Mouse (Mus musculus): Measurements from ENCODE around the gene Pnldc1.
"Not testable (repeated sequence)": the region's sequence is repeated elsewhere in the genome, so short reads cannot be mapped to it uniquely, and the experiment has no call there.

Gene Pnldc1

DNA sequence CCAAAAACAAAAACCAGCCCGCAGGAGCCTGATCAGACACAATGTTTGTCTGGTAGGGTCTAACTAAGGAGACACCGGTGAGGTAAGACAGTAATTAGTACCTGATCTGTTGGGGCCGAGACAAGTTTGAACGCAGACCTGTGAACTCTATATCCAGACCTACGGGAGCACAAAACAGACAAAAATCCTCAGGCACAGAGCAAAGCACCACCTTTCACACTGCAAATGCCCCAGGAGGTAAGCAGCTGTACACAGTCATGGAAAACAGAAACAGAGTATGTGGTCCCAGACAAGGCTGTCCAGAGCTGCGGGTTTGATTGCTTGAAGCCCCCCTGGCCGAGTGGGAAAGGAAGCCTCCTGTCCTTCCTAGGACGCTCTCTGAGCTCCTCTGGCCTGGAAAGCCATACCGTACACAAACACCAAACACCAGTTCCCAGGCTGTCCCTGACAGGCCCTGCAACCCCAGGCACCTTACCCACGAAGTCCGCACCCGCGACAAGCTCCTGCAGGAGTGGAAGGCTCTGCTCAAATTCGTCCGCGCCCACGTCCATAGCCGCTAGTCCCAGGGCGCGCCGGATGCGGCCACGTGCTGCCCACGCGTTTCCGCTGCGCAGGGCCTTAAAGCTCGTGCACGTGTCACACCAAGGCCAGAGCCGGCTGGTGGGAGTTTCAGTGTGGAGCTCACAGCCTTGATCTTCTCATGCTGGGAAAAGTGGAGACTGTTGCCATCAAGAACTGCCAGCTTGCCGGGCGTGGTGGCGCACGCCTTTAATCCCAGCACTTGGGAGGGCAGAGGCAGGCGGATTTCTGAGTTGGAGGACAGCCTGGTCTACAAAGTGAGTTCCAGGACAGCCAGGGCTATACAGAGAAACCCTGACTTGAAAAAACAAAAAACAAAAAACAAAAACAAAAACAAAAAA lies at the start of gene Pnldc1:
TSS of gene Pnldc1 (minus strand) at position 870 of the 920 bp plus-strand sequence.
- no peak for DNase-seq (ENCODE audit: extremely low spot score)

DNA sequence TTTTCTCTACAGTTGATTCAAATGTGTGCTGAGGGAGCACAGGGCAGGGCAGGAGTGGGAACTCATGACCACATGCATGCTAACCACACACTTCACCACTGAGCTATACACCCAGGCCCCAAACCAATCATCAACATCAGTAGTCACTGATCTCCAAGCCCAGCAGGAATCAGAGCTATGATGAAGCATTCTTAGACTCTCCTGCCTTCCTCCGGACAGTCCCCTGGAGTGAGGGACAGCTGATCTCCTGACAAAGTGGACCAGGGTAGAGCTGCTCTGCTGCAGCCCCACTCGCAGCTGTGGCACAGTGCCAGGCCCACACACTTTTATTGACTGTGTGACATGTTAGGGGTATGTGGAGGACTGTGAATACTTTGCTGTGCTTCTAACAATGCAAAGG lies 49.3 kb upstream of the Pnldc1 start:
- not testable (repeated sequence) for DNase-seq (ENCODE audit: extremely low spot score)

DNA sequence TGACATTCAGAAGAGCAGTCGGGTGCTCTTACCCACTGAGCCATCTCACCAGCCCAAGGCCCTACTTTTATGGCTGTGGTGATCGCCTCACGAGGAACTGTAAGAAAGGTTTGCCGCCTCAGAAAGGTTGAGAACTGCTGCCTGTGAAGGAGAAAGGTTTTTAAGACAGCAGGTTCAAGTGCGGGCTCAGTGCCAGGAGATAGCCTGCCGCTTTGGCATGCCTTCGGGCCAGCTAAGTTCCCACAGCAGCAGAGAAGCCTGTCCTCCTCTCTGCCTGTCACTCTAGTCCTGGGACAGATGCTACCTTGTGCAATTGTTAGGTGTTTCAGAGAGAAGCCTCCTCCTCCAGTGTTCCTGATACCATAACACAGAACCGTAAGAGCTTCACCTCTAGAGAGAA lies 46.6 kb upstream of the Pnldc1 start:
- DNase-seq (ENCODE audit: extremely low spot score): no peak

DNA sequence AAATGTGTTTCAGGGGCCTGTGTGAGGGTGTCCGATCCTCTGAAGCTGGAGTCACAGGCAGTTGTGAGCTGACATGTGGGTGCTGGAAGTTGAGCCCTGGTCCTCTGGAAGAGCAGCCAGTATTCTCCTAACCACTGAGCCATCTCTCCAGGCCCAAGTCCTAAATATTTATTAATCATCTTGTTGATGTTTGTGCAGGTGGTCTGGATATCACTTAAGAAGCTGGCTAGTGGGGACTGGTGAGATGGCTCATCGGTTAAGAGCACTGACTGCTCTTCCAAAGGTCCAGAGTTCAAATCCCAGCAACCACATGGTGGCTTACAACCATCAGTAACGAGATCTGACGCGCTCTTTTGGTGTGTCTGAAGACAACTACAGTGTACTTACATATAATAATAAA lies 39.6 kb upstream of the Pnldc1 start:
- DNase-seq (ENCODE audit: extremely low spot score): no peak

DNA sequence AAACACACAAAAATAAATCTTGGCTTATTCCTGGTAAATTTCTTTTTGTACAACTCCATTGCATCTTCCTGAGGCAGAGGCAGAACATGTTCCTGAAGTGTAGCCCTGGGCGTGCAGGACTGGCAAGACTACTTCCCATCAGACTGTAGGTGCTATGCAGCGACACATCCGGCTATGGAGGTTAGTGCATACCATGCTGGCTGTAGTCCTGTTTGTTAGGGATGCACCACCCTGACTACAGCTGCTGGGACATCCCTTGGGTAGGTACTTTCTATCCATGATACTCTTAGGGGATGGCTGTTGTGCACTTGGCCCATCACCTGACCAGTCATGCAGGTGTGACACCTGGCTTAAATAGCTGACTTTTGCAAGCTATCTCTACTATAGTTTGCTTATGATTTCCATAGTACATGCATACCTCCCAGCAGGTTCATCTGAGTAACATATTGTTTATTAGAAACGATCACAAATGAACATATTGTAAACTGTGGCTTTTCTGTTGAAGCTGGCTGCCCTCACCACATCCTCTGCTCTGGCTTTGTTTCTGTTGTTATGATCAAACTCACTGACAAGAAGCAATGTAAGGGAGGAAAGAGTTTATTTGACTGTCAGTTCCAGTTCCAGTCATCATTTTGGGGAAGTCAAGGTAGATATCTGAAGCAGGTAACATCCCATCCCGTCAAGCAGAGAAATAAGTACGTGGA lies 32.6 kb upstream of the Pnldc1 start:
- DNase-seq (ENCODE audit: extremely low spot score): no peak

DNA sequence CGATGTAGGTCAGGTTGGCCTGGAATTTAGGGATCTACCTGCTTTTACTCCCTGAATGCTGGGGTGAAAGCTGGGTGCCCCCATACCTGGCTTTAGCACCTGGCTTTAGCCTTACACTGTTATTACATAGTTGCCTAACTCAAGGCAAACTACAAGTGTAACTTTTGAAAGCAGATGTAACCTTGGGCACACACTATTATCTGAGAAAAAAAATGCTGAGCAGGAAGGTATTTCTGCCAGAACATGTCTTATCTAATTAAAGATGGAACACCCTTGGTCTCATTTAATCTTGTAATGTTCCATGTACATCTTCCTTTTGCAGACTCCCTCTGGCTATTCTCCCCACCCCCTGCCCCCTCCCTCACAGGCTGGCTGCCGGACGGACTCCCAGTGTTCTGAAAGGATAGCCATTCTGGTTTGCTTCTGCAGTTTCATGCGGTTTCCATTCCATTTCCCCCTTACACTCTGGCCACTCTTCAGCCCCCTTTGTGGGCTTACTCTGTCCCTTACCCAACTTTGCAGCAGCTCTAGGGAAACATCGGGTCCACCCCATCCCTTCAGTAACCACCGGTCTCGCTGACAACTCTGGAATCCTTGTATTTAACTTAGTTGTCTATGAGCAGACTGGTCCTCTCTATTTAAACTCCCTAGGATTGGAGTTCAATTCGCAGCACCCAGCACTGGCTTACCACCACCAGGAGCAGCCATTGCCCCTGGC lies 31.7 kb upstream of the Pnldc1 start:
- no peak for DNase-seq (ENCODE audit: extremely low spot score)

DNA sequence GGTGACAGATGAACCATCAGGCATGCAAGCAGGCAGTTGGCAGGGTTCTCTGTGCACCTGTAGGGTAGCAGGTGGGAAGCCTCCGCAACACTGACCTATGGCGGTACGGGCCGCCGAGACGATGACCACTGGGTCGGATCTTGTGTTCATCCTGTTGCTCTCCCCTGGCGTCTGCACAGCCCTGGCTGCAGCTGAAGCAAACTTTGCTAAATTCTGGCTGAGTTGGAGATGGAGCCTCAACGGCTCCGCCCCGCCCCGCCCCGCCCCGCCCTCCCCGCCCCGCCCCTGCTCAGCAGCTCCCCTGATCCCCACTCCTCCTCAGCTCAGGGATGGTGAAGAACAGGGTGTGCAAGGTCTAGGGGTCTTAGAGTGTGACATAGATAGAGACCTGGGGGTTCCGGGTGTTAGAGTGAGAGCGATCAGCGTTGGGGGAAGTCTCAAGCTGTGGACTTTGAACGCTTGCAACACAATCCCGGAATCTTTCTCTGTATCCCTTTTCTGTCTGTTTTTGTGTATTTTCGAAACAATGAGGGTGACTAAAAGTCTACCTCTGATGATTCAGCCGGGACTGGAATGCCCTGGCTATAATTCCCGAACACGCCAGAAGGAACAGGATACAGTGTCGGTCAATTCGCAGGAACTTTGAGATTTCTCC lies 30.2 kb upstream of the Pnldc1 start, which contains the start of gene Acat3:
TSS of gene Acat3 (minus strand) at position 450 of the 655 bp plus-strand sequence.
- DNase-seq (ENCODE audit: extremely low spot score): peak; percentile 24

DNA sequence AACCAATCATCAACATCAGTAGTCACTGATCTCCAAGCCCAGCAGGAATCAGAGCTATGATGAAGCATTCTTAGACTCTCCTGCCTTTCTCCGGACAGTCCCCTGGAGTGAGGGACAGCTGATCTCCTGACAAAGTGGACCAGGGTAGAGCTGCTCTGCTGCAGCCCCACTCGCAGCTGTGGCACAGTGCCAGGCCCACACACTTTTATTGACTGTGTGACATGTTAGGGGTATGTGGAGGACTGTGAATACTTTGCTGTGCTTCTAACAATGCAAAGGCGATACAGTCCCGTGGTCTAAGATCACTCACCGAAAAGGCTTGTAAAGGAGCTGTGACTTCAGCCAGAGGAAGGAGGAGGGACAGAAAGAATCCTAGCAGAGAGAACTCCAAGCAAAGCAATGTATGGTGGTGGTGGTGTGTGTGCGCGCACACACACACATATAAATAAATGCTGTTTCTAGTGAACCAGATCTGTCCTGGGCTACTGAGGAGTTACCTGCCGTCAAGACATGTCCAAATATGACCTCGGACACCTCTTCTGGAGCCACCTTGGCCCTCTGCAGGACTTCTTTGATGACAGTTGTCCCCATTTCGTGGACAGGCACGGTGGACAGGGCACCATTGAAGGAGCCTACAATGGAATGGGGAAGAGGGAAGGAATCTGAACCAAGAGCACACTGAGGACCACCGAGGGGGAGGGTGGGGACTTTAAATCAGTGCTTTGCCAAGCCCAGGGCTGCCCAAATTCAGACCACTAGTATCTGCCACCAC lies 29.5 kb upstream of the Pnldc1 start:
- not testable (repeated sequence) for DNase-seq (ENCODE audit: extremely low spot score)

DNA sequence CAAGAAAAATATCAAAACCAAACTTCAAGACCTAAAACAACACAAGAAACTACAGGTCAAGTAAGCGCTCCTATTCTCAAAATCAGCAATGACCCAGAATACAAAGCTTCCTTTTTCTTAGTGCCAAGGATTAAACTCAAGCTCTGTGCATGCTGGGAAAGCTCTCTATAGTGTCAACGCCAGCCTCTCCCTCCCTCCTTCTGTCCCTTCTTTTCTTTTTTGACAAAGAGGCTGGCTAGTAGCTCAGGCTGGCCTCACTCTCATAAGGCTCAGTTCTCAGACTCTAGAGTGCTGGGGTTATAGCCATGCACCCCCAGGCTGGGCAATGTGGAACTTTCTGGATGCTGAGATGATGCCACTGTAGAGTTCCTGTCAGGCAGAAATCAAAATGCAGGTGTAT lies 28.0 kb upstream of the Pnldc1 start:
- DNase-seq (ENCODE audit: extremely low spot score): no peak

DNA sequence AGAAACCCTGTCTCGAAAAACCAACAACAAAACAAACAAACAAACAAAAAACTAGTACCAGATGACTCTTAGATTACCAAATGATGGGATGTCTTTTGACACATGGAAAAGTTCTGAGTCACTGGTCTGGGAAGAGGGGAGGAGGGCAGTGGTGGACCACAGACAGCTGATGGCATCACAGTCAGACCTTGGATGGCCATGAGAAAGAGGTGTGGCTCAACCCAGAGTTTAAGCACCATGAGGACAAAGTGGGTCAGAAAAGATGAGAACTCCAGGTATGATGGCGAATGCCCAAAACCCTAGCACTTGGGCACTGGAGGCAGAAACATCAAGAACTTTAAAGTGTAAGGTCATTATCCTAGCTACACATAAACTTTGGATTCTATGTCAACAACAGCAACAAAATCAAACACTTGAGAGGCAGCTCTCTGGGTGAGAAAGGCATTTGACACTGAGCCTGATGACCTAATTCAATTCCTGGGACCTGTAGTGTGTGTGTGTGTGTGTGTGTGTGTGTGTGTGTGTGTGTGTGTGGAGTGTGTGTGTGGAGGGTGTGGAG lies 27.5 kb upstream of the Pnldc1 start:
- DNase-seq (ENCODE audit: extremely low spot score): no peak

DNA sequence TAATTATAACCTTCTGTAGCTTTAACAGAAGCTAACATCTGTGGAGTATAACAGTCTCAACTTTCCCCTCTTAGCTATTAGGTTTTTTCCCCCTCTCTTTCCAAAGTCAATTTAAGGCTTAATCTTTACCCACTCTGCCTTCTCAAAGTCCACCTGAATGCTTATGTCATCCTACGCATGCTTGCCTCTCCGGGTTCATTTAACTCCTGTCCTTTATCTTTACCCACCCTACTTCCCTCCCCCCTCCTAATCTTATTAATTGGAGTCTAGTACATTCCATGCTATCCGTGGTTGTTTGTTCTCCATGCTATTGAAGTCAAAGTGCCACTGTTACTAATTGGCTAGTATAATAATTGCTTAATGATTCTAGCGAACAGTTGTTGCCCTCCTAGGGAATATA lies 25.7 kb upstream of the Pnldc1 start:
- DNase-seq (ENCODE audit: extremely low spot score): no peak

DNA sequence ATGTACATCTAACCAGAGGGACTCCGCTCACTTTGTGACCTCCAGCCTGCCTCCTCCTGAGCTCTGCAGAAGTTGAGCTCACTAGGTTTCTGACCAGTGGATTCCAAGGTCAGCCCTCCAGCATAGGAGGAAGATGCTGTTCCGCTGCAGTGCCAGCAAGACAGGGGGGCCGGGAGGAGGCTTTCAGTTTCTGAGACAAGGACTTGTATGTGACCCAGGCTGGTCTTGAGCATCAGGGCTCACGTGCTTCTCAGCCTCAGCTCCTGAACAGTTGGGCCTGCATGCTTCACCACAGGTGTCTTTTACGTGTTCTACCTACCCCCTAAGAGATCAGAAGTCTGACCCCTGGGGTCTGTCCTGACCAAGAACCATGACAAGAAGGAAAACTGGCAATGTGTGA lies 21.5 kb upstream of the Pnldc1 start:
- not testable (repeated sequence) for DNase-seq (ENCODE audit: extremely low spot score)

DNA sequence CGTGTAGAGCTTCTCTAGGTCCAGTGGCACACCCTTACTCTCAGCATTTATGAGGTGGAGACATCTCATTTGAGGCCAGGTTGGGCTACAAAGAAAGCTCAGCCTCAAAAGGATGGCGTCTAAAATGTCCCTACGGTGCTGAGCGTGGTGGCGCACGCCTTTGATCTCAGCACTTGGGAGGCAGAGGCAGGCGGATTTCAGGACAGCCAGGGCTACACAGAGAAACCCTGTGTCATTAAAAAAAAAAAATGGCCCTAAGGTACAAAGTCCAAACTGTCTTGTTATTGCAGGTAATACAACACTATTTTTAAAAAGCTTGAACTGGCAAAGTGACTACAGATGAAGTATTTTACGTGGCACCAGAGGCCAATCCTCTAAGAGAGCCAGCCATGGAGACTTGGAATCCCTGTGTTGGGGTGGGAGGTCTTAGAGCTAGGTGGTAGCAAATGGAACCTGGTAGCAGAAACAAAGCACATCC lies 15.7 kb upstream of the Pnldc1 start:
- DNase-seq (ENCODE audit: extremely low spot score): no peak

DNA sequence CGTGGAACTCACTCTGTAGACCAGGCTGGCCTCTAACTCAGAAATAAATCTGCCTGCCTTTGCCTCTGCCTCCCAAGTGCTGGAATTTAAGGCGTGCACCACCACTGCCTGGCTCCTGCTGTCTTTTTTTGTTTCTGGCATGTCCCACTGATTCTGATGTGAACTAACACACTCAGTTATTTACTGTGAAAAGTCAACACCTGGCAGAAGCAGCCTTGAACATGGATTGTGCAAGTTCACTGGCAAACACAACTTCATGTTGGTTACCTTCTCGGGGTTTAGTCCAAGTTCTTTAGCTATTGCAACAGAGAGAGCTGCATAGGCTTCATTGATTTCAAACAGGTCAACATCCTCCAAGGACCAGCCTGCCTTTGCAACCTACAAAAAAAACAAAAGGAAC lies 15.0 kb upstream of the Pnldc1 start:
- no peak for DNase-seq (ENCODE audit: extremely low spot score)

DNA sequence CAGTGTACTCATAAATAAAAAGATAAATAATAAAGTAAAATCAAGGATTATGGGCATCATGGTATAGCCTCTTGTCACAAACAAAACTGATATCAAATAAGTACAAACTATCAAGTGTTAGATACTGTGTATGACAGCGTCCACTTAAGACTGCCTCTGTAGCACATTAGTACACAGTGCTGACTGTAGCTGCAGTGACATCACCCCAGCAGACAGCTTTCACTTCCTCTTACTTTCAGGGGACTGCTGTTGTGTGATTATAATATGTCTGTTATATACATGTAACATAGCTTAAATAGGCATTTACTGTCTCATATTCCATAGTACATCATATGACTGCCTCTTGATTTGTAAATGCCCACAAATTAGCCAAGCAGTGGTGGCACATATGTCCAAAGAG lies 11.0 kb upstream of the Pnldc1 start:
- no peak for DNase-seq (ENCODE audit: extremely low spot score)

DNA sequence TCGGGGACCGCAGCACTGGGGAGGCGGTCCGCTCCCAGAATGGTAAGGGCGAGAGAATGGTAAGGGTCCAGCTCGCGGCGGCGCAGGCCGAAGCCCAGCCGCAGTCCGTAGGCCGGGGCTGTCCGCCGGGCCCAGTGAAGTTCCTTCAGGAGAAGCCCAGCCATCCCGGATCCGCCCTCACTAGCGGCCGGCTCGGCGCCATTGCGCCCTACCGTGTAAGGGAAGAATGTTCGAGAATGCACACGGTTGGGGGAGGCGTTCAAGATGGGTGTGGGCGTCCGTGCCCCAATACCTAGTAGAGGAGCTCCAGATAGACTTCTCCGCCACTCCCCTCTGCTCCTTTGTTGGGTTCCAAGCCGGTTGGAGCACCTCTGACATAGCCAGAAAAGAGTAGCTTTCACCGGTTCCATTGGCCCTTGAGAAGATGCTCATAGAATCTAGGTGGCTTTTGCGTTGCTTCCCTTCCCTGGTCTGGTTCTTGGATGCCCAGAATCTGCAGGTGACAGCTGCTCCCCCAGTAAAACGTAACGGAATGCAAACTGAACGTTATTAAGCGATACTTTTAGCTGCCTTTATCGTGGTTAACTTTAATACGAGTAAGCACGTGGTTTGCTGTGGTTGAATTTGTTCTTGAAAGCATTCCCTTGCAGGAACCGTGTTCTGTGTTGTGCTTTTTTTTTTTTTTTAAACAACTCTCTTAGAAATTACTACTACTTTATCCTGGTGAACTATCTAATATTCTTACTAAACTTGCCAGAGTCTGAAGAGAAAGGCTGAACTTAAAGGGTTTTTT lies 6.8 kb upstream of the Pnldc1 start:
- no peak for DNase-seq (ENCODE audit: extremely low spot score)

DNA sequence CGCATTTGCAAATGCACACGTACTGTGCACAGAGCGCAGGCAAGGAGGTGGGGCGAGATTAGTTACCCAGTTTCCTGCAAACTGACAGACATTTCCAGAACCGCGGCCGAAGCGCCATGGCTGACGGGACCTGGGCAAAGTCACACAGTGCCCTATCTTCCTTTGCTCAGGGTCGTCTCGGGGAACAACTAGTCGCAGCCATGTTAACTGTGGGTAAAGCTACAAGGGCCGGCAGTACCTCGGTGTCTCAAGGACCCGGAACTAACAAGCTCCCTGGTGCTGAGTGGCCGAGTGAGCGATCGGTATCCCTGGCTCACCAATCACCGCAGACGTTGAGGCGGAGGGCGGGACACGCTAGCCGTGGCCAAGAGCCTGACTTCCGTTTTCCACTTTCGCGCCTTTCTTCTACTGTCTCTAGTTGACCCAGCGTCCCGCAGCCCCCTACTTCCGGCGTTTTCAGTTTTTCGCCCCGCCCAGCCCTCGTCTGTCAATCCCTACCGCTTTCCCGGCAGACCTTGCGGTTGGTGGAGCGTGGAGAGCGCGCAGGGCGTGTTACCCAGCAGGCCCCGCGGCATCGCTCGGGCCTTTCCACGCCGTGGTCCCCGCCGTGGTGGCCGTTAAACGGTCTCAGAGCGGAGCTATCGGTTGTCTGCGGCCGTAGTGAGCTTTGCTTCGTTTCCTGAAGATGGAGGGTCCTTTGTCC lies 6.0 kb upstream of the Pnldc1 start, which contains the start of gene Mrpl18:
TSS of gene Mrpl18 (minus strand) at position 465 of the 703 bp plus-strand sequence.
- peak; percentile 99 for DNase-seq (ENCODE audit: extremely low spot score)

DNA sequence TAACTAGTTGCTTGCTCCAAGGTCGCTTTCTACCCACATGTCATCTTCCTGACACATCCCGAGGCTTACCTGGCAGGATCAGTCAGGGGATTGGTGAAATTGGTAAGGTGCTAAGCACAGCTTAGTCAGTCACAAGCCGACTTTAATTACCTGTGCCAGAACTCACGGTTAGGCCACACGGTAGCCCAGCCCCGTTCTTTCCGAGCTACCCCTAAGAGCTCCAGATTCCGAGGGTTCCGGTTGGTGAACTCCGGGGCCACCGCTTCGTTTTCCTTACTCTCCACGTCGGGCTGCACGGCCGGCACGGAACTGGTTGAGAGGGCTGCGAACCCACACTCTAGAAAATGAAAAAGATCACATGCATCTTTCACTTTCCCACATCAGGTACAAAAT lies 5.5 kb upstream of the Pnldc1 start, which contains the start of gene Tcp1:
TSS of gene Tcp1 (plus strand) at position 214 of the 393 bp plus-strand sequence.
- DNase-seq (ENCODE audit: extremely low spot score): no peak

DNA sequence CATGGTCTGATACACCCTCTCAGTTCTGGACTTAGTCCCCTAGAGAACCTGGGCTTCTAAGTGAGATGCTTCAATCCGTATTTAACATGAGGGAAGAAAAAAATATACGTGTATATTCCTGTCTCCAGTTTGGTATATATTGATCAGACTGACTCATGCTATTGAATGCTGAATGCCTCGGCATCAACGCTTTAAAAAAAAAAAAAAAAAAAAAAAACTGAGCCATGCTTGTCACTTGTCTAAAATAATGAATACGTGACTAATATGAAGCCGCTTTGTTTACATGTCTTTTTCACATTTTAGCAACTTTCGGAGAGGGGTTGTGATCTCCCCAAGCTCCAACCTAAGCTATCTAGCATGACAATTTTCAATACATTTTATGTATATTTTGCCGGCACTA lies 361 bp upstream of the Pnldc1 start:
- DNase-seq (ENCODE audit: extremely low spot score): no peak

Data from embryo, embryonic 9.5 days (tissue).